Mouse (Mus musculus) heart, postnatal 36 days (tissue): ENCODE results near the gene Nat8f6. TPM values are rescaled to one million over a fixed set of nuclear protein-coding genes. Genes with fewer than 3 reads are reported as not detected.
A peak's percentile ranks its signal among the peaks of the same experiment; 100 is the strongest.
"Not testable (repeated sequence)": the region's sequence is repeated elsewhere in the genome, so short reads cannot be mapped to it uniquely, and the experiment has no call there.

Experiments used
- DNase-seq, 2 experiments: peaks; one replicate each; pipeline ENCODE4 v3.0.0; 2021 to 2022
- intact Hi-C: fragments of 180-260 bp; cut with DNase I; formaldehyde crosslinking; loops from one replicate; pipeline ENCODE4 v1.15.1; 2025
- total RNA-seq, 2 experiments: library from RNA; stranded (reverse); gene quantifications; 2 replicates each; pipeline ENCODE4 v1.2.3; 2021

Gene Nat8f6
- not detected for total RNA-seq

- intact Hi-C loops = no loop called here
These were observed at the start of gene Nat8f6, which contains the start of gene Nat8f5 for GRCm38 (mm10) chr6:85820837-85821236. TSS of gene Nat8f6 (minus strand) at chr6:85820954. TSS of gene Nat8f5 (minus strand) at chr6:85820972.

DNA sequence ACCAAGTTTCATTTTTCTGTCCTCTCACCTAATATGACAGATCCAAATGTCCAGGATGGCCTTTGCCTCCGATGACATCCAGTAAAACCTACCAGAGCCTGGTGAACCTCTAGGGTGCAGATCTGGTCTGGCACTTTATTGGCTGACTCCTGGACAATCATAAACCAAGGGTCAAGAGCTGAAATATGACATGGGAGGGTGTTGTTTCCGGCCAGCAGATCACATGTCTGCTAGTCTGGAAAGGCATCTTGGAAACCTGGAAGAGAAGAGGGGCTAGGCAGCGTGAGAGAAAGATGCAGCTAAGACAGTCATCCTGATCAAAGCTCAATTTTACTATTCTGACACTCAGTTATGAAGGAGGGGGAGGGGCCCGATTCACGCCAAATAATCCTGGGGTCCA lies 48.3 kb upstream of the Nat8f6 start, which contains the start of gene Nat8f2:
TSS of gene Nat8f2 (minus strand) at position 153 of the 400 bp plus-strand sequence.
- intact Hi-C loops, DNase-seq: not testable (repeated sequence)

More at GRCm38 (mm10) chr6:85820837-85821236, at the start of gene Nat8f6, which contains the start of gene Nat8f5:
- DNase-seq = no peak

DNA sequence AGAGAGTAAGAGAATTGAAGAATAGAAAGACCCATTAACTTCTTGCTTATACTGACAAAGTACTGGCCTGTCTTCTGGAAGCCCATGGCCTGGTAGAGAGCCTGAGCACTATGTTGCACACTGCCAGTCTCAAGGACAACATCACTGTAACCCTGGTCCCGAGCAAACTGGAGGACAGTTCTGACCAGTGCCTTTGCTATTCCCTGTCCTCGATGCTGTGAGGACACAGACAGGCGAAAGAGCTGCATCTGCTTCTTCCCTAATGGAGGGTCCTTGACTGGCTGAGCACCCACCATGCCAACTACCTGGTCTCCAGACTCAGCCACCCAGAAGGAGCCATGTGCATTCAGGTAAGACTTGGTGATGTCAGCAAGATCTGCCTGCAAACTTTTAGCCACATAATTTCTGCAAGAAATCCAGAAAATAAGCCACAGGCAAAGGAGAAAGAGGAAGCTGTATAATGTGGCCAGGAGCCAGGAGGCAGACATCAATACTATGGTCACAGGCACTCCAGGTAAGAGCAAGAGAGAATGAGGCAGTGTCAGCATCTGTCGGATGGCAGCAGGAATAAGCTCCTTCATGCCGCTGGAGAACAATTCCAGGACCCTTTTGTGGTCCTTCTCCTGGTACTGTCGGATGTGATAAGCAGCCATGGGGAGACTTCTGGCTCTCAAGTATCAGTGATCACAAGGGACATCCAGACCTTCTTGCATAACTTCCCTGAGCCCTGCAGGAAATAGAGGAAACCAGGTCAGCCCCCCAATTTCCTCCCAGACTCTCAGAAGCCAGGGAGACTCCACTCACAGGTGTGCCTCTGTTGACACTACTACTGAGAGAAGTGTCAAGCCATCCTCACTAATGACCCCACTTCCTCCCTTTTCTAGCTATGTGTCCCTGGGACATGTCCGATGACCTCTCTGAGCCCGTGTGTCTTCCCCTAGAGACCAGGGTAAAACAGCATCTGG lies 47.3 kb upstream of the Nat8f6 start:
- no peak for DNase-seq
- intact Hi-C loops = no loop called here

- intact Hi-C loops, DNase-seq: not testable (repeated sequence)
These were observed 46.2 kb upstream of the Nat8f6 start for GRCm38 (mm10) chr6:85866995-85867394.

DNA sequence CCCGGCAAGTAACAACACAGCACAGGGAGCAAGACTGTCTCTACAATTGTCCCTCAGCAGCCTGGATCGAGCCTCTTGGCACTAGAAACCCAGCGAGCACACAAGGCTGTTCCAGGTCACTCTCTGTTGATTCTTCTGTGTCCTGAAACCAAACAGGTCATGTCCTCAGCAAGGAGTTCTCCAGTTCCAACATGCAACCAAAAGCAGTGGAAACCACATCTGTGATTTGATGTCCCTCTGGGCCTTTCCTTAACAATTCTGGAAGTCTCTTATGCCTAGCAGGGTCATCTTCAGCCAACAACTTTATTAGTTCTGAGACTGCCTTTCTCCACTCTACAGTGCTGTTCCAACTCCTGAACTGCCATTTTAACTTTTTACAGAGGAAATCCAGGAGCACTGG lies 45.4 kb upstream of the Nat8f6 start:
- DNase-seq, intact Hi-C loops: not testable (repeated sequence)

GRCm38 (mm10) chr6:85864900-85865639 lies 44.3 kb upstream of the Nat8f6 start:
- DNase-seq, intact Hi-C loops: not testable (repeated sequence)

DNA sequence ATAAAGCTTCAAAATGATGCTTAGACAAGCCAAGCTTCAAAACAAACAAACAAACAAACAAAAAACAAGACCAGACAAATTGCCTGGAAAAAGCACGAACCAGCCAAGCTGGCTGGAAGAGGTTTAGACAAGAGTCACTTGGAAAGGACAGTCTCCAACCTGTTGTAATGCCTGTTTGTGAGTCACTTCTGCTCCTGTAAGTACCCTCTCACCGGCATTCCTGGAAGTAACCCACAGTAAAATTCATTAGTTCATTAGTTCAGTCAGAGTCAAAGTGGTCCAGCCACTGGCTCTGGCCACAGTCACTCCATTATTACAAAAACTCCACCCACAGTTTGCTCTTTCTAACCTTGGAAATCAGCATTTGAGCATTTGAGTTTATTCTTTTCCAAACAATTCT lies 43.1 kb upstream of the Nat8f6 start:
- intact Hi-C loops = no loop called here

DNA sequence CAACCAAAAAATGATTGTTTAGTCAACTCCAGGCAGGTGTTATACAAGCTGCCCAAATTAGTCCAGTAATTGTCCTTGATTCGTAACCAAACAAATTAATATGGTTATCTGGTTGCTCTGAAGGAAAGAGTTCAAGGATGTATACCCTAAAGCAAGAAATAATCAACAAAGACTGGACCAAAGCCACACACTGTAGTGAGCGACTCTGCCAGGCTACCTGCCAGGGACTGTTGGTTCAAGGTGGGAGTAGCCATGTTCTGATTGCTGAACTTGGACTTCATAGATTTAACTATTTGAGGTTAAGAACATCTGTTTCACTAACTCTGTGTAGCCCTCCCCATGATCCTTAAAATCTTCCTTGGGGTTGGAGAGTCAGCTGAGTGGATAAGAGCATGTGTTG lies 42.4 kb upstream of the Nat8f6 start:
- DNase-seq = no peak
- intact Hi-C loops = no loop called here

More for the DNA sequence above, 43.1 kb upstream of the Nat8f6 start:
- no peak for DNase-seq

DNA sequence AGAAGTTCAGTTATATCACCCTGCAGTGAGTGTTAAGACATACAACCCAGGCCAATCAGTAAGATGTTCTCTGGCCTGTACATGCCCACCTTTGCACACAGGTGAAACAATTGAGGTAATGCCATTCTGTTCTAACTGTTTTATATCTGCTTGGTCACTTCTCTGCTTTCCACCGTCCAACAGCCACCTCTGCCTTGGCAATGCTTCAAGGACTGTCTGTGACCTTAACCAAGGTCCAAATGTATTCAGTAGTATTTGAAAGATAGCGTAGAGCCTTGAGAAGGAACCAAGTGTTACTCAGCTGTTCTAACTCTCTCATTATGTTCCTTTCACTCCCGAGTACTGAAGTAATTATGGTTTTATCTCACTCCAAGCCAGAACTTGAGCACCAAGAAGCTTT lies 41.8 kb upstream of the Nat8f6 start:
- intact Hi-C loops = no loop called here
- DNase-seq = no peak

DNA sequence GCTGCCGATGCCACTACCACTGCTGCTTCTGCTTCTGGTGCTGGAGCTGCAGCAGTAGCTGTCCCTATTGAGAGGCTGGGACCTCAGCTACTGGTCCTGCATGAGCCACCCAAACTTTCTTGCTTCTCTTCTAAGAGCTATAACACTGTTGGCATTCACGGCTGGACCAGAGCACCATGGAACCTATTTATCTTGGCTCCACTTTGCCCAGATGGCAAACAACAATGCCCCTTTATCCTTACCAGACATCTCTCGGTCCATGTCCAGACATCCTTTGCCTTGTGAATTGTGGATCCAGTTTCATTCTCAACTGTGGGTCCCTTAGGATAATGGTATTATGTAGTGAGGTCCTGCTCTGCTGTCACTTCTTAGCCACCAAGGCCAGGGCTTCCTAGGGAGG lies 40.5 kb upstream of the Nat8f6 start:
- no peak for DNase-seq
- intact Hi-C loops = no loop called here

DNA sequence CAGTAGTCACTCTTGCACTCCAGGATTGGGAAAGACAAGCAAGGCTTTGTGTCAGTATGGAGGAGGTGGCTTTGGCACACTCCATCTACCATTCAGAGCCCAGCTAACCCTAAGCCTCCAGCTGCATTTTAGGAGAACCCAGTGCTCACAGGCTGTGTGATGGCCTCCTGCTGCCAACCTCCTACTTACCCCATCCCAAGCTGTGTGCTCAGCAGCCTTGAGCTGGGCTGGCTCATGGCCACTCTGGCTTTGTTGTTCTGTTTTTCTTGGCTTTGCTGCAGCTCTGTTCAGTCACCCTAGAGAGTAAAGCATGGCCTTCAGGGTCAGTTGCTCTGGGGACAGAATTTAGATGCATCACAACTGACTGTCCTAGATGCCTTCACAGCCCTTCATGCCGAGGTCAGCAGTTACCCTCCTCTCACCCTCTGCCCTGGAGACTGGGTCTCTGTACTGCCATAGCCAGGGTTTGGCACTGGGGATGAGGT lies 35.5 kb upstream of the Nat8f6 start:
- intact Hi-C loops = no loop called here
- peak; percentile 51 to 56 for DNase-seq

GRCm38 (mm10) chr6:85853481-85853880 lies 32.7 kb upstream of the Nat8f6 start:
- intact Hi-C loops = no loop called here
- DNase-seq = no peak

DNA sequence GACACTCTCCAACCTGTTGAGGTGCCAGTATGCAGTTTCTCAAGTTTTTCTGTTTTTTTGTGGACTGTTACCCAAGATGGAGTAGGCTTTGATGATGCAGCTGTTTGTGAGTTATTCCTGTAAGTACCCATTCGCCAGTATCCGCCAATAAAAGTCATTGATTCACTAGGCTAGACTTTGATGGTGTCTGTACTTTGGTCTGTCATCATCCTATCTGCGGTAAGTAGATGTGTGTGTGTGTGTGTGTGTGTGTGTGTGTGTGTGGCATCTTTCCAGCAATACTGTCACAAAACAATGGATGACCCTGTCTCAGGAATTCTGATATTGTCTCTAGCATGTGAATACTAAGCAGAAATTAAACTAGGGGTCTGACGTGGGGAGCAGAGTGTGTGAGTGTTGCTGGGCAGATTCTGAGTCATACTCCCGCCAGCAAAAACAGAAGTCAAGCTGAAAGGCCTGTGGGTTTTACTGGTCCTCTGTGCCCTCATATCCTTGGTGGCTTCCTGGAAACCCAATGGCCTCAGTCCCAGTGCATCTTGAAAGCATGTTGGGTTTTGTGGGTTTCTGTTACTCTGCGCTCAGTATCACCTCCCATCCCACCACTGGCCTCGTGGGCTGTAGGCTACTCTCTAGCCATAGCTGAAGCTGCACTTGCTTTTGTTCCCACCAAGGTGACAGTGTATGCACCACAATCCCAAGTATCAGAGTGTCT lies 30.5 kb upstream of the Nat8f6 start:
- intact Hi-C loops = no loop called here
- no peak for DNase-seq

DNA sequence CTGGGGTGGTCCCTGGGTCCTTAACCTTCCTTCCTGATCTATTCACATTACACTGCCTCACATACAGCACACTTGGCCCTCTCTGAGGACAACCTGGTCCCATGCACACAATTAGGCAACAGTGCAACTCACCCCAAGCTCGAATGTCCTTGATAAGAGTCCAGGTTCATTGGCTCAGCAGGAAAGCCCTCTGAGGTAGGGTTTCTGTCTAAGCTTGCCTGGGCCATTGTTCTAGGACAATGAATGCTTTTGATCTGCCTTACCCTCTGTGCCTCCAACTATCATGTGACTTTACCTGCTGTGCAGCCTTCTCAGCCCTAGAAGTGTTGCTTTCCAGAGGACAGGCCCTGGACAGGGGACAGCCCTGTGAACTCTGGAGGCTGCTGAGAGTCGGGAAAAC lies 28.5 kb upstream of the Nat8f6 start:
- no peak for DNase-seq
- intact Hi-C loops = no loop called here

DNA sequence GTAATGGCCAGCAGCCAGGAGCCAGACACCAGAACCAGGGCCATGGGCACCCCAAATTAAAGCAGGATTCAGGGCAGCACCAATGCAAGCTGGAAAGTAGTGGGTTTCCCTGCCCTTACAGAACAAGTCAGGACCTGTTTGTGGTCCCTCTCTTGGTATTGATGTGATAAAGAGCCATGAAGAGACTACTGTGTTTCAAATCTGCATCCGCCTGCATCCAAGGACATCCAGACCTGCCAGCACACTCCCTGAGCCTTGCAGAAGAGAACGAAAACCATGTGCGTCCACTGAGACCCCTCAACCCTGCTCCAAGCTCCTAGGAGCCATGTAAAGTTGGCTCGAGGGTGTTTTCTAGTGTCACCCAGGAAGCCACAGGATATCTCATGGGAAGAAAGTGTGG lies 27.4 kb upstream of the Nat8f6 start:
- intact Hi-C loops = no loop called here

DNA sequence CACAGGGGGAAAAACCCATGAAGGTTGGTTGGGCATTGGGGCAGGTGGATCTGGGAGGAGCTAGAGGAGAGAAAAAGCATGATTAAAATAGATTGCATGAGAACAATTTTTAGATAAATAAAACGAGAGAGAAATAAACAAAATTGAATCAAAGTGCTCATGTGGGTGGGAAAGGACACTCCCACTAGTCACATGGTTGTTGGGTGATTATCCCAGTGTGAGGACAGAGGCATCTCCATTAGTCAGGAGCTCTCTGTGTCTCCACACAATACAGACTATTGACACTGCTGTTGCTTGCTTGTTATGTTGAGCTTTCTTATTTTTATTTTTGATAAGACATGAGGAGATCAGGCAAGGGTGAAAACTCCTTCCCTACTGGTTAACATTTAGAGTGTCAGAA lies 26.2 kb upstream of the Nat8f6 start:
- intact Hi-C loops = no loop called here
- DNase-seq = no peak

More for the DNA sequence above, 27.4 kb upstream of the Nat8f6 start:
- no peak for DNase-seq

GRCm38 (mm10) chr6:85843677-85844458 lies 23.1 kb upstream of the Nat8f6 start:
- DNase-seq, intact Hi-C loops: not testable (repeated sequence)

DNA sequence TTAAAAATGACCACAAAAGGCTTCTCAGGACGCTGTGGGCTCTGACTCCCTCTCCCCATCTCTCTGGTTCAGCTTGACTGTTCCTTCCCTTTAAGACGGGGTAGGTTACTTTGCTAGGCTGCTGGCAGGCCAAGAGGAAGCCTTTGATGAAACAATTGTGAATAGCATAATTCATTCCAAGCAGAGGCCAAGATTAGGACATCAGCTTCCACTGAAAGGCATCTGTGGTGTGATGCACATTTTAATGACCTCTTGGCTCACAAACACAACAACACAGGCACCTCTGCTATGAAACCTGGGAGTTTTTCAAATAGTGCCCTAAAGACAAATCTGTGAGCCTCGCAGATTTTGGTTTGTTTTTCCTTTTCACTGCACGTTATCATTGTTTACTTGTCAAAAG lies 19.2 kb upstream of the Nat8f6 start:
- intact Hi-C loops = no loop called here
- DNase-seq = no peak

DNA sequence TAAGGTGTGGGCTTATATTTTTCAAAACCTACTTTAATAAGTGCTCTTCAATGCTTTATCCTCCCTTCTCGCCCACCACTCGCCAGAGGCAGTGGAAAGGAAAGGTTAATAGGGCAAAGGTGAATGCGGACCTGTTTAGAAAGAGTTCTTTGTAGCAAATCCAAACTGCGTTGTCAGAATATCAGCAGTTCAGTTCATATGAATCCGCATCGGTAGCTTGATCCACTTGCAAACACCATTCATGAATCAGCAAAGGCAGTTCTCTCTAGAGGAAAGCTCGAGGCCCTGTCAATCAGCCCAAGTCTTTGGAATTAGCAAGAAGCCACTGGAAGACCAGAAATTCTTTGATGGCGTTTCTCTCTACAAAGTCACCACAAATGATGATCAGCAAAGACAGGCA lies 17.9 kb upstream of the Nat8f6 start:
- intact Hi-C loops = no loop called here
- no peak for DNase-seq

- intact Hi-C loops = not testable (repeated sequence)
These were observed 16.6 kb upstream of the Nat8f6 start for GRCm38 (mm10) chr6:85837307-85837706.

More at GRCm38 (mm10) chr6:85837307-85837706, 16.6 kb upstream of the Nat8f6 start:
- DNase-seq = peak in 1 of 2 experiments; percentile 29
